Mouse (Mus musculus): ENCODE data around the gene Msi2. TPM values are rescaled to one million over a fixed set of nuclear protein-coding genes. Genes with fewer than 3 reads are reported as not detected.

Msi2 gene
- polyA plus RNA-seq (2012), result 18.3 and 18.5 TPM in 2 replicates

DNA sequence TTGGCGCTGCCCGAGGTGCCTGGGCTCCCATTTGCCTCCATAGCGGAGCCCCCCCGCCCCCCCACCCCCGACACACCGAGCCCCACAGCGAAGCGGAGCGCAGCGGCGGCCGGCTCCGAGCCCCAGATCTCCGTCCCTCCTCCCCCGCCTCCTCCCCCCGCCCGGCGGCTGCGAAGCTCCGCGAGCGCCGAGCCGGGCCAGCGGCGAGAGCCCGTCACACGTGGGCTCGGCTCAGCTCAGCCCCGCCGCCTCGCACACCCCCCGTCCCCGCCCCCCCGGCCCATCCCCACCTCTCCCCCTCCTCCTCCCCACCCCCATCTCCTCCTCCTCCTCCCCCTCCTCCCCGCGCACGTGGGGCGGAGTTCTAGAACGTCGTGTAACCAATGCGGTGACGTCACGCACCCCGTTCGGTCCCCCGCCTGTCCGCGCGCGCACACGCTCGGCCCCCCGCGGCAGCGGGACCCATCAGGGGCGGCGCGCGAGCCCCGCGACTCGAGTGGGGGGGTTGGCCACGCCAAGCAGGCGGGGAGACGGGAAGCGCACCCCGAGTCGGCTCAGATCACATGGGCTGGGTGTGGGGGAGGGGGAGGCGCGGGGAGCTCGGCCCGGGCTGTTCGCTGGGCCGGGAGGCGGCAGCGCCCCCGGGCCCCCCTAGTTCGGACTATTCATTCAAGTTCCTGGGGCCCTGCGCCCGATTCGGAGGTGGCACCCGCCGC, at the start of gene Msi2:
TSS of gene Msi2 (minus strand) at position 464 of the 716 bp plus-strand sequence.
- TF ChIP-seq GATA1 (IDR thresholded peaks at IDR 0.05; ENCODE audit: low read length), result no peak

DNA sequence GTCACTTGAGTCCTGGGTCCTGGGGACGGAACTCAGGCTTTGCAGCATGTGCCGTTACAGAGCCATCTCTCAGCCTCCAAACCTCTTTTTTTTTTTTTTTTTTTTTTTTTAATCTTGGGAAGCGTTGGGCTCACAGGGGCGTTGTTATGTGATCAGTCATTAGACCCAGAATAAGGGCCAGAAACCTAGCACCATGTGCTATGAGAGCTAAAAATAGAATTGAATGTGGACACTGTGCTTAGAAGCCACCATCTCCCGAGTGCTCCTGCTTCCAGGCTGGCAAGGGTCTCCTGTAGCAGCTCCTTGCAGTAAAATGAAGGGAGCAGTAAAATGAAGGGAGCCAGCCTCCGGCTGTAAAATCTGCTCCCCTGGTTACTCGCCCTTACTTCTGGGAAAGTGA, 47.3 kb upstream of the Msi2 start:
- no peak for TF ChIP-seq GATA1 (IDR thresholded peaks at IDR 0.05; ENCODE audit: low read length)

GRCm38 (mm10) chr11:88763371-88763770, 45.1 kb upstream of the Msi2 start:
- no peak for TF ChIP-seq GATA1 (IDR thresholded peaks at IDR 0.05; ENCODE audit: low read length)

DNA sequence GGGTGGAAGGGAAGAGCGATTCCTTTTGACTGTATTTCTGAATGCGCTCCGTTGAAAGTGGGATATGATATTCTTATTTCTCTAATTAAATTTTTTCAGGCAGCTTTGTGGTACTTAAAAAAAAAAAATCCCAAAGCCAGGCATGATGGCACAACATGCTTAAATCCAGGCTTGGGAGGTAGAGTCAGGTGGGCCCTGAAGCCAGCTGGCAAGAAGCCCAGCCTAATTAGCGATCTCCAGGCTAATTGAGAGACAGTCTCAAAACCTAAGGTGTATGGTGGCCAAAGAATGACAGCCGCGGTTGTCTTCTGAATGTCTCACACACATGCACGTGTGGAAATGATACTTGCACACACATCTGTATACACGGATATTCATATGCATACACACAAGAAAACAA, 41.2 kb upstream of the Msi2 start:
- no peak for TF ChIP-seq GATA1 (IDR thresholded peaks at IDR 0.05; ENCODE audit: low read length)

DNA sequence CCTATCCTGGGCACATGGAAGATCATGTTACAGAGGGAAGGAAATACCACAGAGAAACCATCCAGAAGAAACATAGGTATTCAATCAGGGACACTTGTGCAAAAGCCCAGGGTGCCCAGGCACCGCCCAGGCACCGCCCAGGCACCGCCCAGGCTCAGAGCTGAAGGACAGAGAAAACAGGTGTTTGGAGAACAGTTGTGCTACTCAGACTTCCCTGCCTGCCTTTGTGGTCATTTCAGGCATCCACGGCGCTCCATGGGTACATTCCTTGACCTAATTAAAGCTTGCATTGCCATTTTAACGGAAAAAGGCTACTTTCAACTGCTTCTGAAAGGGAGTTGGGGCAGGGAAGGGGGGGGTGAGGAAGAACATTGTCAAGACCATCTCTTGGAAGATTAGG, 40.1 kb upstream of the Msi2 start:
- TF ChIP-seq GATA1 (IDR thresholded peaks at IDR 0.05; ENCODE audit: low read length), result no peak

- TF ChIP-seq GATA1 (IDR thresholded peaks at IDR 0.05; ENCODE audit: low read length), result no peak
Observed at GRCm38 (mm10) chr11:88745306-88745705, 27.0 kb upstream of the Msi2 start.

DNA sequence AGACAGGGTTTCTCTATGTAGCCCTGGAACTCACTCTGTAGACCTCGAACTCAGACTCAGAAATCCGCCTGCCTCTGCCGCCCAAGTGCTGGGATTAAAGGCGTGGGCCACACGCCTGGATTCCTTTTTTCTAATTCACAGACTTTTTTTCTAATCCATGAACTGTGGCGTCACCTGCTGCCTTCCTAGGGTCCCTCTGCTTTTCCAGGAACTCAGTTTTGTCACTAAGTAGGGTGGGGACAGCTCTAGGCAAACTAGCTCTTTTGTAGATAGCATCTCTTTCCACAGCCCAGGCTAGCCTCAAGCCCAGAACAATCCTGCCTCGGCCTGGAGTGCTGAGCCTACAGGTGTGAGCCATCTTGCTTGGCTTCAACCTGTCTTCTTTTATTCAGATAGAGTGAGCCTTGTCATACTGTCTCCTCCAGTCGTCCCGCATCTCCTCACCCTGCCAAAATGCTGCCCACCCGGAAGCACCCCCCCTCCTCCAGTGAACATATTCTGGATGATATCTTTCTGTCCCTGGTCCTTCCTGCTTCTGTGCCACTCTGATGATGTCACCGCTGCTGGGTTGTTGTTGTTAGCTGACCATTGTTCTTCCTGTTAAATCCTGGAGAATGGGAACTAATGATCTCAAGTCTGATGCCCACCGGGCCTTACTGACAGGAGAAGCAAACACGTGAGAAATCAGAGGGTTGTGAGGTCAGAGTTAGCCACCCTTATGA, 21.4 kb upstream of the Msi2 start:
- TF ChIP-seq GATA1 (IDR thresholded peaks at IDR 0.05; ENCODE audit: low read length), result no peak

DNA sequence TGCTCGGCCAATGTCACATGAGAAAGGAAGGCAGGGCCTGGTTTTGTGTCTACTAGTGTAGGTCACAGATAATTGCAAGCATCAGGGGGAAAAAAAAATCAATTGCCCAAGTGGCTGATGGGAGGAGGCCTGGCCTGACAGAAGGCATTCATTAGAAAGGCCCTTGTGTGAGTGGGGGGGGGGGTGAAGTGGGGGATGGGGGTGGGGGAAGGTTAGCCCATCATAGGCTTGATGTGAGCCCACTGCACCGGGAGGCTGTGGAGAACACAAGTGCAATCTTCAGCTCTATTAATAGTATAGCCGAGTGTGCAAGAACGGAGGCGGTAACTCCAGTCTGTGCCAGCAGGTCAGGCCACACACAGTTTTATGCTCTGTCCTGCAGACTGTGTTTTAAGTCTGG, 11.1 kb upstream of the Msi2 start:
- TF ChIP-seq GATA1 (IDR thresholded peaks at IDR 0.05; ENCODE audit: low read length), result no peak

DNA sequence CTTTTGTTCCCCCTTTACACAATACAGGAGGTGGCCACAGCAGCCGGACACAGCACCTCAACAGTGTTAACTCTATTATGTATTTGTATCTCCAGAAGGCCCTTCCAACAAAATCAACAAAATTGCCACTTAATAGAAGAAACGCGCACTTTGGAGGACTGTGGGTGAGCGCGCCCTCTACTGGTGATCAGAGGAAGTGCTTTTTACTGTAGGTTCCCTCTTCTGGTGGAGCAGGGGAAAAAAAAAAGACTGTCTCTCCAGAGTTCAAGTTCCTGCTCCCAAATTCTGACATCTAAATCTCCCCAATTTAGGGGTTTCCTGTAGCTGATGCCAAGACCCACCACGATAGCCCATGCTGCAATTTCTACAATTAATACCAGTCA, 10.2 kb upstream of the Msi2 start:
- TF ChIP-seq GATA1 (IDR thresholded peaks at IDR 0.05; ENCODE audit: low read length), result no peak

DNA sequence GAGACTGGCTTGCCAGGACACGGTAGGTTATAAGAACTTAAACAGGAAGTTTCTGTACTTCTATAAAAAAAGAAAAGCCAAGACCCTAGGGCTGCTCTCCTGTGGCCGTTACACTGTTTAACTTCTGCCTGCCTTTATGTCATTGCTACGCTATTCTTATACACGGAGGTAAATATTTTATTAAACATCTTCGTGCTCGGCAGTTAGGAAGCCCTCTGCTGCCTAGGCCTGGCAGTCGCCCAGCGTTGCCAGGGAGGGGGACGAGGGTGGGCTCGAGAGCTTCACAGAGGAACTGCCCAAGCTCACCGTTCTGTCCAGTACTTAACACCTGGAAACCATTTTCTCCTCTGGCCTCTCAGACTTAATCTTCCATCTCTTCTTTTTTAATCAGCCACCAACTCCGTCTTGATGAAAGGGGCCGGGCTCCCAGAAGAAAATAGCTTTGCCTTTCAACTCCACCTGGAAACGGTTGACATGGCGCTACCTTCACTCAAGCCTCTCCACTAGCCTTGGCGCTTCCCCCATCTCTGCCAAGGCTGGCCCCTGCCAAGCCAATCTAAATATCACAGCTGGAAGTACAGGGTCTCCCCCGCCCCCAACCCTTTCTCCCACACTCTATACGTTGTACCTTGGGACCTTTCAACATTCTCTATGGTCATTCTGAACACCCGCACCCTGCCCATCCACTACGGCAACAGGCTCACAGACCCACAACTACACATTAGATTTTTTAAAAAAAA, 9.6 kb upstream of the Msi2 start:
- no peak for TF ChIP-seq GATA1 (IDR thresholded peaks at IDR 0.05; ENCODE audit: low read length)

GRCm38 (mm10) chr11:88721144-88721636, 2.9 kb upstream of the Msi2 start:
- no peak for TF ChIP-seq GATA1 (IDR thresholded peaks at IDR 0.05; ENCODE audit: low read length)

- no peak for TF ChIP-seq GATA1 (IDR thresholded peaks at IDR 0.05; ENCODE audit: low read length)
Observed at GRCm38 (mm10) chr11:88720261-88721143, 2.2 kb upstream of the Msi2 start.

GRCm38 (mm10) chr11:88719601-88720000, 1.3 kb upstream of the Msi2 start:
- TF ChIP-seq GATA1 (IDR thresholded peaks at IDR 0.05; ENCODE audit: low read length), result no peak

DNA sequence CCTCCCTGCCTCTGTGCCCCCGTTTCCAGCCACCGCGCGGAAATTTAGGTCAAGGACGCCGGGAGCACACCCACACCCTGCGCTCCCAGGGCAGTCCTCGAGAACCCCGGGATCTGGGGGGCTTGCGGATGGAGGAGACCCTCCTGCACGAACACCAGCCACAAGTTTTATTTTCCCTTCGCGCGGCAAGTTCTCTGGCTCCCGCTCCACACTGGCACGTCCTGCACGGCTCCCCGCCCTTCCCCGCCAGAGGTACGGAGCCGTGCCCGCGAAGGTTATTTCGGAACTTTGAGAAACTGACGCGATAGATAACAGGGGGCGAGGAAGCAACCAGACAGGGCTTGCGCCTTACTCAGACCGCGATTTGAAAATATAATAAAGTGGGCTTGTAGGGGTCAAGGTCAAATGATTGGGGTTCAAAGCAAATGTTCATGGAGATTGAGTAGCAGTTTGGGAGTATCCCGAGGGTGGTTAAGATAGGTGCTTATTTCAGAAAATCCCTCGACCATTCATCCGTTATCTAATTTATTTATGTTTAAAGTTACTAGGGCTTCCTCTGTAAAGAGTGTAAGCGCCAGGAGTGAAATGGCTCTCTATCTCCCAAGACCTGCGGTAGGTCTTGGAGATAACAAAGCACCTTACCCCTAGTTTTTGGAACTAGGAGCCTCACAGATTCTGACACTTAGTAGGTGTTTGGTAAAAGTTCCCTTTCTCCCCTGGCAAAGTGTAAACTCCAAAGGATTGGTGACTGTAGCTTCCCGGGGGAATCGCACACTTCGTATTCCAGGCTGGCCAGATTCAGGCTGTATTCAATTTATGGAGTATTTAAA, 668 bp upstream of the Msi2 start:
- TF ChIP-seq GATA1 (IDR thresholded peaks at IDR 0.05; ENCODE audit: low read length), result no peak

Measured in G1E-ER4 (cell line).